Mouse (Mus musculus) kidney, postnatal 25 days (tissue): Measurements from ENCODE around the gene Lrrc8c.
"Not testable (repeated sequence)": the region's sequence is repeated elsewhere in the genome, so short reads cannot be mapped to it uniquely, and the experiment has no call there.

Source experiments
- DNase-seq, 2 experiments: peaks; one replicate each; pipeline ENCODE4 v3.0.0; 2021; ENCODE audit warnings: mixed read lengths in 2 of 2

The Lrrc8c gene

DNA sequence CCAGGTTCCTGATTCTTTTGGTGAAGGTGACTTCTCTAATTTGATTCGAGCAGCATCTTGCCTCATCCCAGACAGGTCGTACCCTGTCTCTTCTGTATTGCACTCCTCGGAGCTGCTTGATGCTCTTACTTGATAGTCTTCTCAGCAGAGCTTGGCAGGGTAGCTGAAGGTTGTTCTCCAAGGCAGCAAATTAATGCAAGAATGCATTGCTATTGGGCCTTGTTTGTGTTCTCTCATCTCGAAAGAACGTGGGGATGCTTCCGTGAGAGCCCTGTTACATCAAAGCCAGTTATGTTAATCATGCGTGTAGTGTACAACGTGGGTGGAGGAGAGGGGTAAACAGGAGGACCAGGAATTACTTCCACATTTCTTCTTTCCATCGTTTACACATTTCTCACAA lies 86.5 kb downstream of the Lrrc8c start:
- DNase-seq, result no peak

DNA sequence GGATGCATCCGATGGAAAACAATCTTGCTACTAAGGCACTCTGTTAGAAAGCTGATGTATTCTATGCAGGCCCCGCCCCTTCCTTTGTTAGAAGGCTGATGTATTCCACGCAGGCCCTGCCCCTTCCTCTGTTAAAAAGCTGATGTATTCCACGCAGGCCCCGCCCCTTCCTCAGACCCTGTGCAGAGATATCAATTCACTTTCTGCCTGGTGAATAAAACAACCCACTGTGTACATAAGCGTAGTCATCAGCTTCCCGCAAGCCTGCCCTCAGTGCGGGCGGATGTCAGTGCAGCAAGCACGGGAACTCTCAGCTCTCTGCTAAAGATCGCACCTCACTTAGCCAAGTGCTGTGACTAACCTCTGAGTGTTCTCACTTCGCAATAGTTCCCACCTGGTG lies 90.5 kb downstream of the Lrrc8c start:
- no peak for DNase-seq

DNA sequence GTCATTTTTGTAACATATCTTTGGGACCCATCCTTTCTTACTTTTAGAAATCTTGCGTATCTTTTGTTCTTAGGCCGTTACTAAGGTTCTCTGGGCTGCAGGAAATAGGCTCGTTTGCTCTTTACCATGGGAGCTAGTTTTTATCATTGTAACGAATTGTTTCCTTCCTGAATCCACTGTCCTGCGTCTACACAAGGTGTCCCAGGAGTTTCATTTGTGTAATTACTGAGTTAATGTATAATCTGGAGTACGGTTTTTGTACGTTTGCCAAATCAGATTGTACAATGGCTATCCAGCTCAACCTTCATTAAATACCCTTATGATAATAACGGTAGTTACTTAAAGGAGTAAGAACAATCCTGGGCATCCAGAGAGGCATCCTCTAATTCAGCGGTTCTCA lies 93.8 kb downstream of the Lrrc8c start:
- no peak for DNase-seq

DNA sequence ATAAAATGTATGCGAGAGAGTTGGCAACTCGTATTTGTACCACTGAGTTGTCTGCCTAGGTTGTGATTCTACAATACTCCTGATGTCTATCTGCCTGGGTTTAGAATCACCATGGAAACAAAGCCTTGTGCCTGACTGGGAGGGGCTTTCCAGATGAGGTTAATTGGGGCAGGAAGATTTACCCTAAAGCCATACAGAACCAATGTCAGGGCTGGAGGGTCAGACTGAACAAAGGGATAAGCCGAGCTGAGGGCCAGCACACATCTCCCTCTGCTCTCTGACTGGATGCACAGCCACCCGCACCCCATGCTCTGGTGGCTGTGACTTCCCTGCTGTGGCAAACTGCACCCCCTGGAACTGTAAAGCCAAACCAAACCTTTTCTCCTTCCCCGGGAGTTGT lies 94.8 kb downstream of the Lrrc8c start:
- no peak for DNase-seq

DNA sequence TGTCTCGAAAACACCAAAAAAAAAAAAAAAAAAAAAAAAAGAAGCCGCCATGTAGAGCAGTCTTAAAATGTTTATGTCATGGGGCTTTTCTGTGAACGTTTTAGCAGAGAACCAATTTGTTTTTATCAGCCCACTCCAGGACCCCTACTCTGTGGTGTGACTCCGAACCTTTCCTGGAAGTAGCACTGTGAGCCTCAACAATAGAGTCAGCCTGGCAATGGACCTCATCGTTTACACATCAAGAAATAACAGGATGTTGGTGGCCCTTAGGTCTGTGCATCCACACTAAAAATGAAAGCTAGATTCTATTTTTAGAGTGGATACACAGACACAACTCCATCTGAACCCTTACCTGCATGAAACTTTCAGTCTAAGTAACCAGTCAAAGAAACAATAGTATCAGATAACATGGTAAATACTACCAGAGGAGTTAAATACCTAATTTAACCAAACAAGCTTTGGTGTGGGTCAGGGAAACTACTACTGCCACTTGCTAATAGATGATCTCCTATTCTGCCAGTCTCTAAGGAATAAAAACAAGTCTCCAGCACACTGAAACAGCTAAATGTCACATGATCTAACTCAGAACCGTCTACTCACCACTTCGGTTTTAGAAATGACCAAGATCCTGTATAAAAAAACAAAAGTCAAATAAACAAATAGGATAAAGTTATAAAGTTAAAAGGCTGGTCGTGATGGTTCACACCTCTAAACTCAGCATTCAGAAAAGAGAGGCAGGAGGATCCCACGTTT lies 95.7 kb downstream of the Lrrc8c start:
- DNase-seq, result no peak

DNA sequence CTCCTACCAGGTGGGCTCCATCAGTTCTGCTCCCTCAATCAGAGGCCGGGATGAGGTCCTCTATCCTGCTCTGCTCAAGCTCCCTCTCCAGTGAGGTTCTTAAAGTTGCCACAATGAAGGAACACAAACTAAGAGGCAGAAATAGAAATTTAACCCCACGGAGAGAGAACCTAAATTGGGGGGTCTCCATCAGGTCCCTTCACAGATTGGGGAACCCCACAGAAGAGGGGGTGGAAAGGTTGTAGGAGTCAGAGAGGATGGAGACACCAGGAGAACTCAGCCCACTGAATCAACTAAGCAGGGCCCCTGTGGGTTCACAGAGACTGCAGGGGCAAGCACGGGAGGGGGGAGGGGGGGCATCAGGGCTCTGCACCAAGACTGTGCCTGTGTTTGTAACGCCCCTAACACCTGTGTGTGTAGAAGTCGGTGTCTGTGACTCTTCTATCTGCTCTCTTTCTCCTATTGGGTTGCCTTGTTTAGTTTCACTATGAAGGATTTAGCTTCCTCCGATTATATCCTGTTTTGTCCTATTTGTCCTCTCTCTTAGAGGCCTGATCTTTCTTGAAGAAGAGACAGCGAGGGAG lies 96.8 kb downstream of the Lrrc8c start:
- no peak for DNase-seq

DNA sequence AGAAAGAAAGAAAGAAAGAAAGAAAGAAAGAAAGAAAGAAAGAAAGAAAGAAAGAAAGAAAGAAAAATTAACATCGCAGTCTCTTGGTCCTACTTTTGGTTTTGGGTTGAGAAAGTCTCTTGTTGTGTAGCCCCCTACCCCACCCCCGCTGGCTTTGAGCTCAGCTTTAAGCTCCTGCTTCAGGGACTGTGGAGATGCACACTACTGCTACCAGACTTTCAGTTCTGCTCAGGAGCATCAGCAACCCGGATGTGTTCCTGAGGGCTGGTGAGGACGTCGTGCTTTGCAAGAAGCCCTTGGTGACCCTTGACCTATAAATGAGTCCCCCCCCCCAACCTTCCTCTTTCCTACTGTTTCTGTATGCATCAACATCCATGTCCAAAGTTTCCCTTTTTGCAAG lies 97.3 kb downstream of the Lrrc8c start:
- no peak for DNase-seq

DNA sequence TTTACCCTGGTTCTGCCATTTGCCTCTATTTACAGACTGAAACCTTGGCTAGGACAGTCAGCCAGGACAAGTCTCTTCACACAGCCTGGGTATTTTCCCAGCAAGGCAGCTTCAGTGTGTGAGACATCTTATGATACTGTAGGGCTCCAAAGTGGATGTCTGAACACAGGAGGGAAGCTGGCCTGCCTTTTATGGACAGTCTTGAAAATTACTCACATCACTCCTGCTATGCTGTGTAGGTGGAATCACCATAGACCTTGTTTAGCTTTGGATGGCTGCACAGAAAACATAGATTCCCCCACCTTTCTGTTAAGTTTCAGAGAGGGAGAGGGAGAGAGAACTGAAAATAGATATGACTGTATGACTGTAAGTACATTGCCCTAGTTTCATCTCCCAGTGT lies 99.3 kb downstream of the Lrrc8c start:
- DNase-seq, result no peak

DNA sequence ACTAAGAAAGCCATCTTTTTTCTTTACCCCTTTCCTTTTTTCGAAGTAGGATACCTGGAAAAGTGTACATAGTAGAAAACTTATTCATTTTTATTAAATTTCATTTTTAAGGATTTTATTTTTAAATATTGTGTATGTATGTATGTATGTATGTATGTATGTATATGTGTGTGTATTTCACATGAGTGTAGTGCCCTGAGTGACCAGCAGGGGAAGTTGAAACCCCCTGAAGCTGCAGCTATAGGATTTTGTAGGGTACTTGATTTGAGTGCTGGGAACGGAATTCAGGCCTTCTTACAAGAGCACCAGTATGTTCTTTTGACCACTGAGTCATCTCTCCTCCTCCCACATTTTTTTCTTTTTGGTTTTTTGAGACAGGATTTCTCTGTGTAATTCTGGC lies 100.5 kb downstream of the Lrrc8c start:
- DNase-seq, result no peak

DNA sequence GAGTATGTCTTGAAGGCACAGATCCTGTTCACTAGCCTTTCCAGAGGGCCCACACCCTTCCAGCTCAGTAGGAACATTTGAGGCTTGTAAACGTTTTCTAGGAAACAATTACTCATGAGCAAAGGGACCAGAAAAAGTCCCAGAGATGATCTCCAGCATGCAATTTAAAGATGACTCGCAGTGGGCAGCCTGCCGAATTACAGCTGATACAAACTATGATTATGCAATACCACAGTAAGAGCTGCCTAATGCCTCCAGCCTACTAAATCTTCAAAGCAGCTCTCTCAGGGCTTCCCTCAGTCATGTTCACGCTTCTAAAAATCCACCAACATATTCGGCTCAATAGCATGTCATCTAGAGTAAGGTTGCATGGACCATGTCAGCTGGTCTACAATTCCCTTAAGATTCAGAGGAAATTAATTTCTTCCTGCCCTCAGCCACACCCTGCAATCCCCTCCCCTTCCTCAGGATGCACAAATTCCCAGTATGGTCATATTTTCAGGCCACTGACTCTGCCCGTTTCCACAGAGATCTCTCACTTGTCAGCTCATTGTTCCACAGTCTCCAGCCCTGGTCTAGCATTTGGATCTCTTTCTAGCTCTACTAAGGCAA lies 101.4 kb downstream of the Lrrc8c start:
- DNase-seq, result peak; percentile 58 to 80

DNA sequence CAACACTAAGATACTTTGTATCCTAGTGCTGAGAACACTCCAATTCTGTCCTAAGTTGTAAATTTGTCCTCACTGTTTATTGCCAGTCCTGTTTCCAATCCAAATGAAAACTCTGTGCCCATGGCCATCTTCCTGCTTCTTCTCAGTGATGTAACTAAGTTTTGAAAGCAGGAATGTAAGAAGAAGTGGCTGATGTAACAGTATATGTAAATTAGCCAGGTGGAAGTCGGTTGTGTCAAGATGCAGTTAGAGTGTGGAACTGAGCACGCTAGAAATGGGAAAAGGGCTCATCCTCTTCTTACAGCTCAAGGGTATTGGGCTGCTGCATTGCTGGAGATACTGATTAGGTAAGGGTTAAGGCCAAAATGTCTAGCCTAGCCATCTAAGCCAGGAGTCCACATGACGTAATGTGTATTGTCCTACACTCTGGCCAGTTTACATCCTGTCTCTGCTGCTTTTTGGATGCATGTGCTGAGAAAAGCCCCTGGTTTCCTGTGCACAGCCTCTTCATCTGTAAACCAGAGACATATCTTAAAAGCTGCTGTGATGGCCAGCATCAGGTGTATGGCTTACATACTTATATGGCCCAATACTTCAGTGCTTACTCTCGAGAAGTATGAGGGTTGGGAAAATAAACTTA lies 104.0 kb downstream of the Lrrc8c start:
- peak in 1 of 2 experiments; percentile 29 for DNase-seq

DNA sequence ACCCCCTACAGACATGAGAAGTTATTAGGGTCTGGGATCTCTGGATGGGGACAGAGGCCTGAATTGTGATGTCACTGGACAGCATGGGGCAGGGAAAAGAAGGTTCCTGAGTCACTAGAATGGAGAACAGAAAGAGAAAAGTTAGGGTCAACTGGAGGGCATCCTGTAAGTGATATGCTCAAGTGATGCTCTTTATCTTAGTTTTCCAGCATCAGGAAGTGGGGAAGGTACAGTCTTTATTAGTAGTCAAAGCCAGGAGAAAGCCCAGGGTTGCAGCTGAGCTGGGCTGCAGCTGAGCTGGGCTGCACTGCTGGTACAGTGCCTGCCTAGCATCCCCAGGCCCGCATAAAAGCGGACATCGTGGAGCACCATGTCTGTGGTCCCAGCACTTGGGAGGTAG lies 105.1 kb downstream of the Lrrc8c start:
- DNase-seq, result peak in 1 of 2 experiments; percentile 18

DNA sequence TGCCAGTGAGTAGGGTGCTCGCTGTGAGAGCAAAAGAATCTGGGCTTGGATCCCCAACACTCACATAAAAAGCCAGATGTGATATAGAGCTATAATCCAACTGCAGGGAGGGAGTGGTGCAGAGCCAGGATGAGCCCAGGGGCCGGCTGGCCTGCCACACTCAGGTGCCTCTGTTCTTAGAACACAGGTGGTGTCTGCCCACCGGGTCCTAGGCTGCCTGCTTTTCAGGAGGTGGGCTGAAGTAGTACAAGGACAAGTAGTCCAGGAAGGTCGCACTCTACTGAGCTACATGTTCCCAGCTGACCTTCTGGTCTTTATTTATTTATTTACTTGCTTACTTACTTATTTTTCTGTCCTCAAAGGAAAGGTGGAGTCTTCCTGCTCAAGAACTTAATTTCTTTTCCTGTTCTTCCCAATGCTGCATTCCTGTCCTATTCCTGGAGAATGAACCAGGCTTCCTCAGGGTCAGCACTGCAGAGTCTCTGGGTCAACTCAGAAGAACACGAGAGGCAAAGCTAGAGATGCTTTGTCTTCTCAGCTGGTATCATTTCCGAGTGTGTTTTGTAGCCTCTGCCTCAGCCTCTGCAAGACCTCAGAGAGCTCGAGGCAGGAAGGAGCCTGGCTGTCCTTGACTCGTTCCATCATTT lies 106.4 kb downstream of the Lrrc8c start:
- peak; percentile 35 to 74 for DNase-seq

DNA sequence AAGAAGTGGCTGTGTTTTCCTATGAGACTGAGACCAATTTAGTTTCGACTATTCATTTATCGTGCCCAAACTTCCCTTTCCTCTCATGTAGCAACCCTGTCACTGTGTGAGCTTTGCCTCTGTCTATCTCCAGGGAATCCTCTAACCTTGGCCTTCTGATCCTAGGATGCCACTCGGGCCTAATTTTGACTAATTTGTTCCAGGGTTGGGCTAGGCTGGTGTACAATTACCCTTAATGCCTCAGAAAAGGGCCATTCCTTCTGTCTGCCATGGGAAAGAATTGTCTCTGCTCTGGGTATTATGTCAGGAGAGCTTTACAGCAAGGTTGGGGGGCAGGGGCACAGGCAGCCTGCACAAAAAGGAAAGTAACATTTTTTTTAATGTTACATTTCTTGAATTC lies 107.2 kb downstream of the Lrrc8c start:
- DNase-seq, result no peak

DNA sequence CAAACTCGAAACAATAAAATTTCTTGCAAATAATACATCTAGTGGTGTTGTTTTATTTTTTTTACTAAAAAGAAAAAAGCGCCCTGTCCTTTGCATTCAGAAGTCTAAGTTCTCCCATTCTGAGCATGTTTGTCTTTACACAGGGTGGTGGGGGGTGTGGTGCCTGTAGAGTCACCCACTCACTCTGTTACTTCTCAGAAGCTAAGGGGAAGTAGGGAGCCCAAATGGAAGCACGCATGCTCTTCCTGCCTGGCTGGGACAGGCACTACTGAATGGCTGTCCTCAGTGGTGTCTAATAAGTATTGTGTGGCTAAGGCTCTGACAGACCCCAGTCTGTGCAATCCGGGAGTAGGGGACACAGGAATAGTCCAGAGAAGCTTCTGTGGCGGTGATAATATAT lies 107.9 kb downstream of the Lrrc8c start:
- DNase-seq, result peak in 1 of 2 experiments; percentile 23

DNA sequence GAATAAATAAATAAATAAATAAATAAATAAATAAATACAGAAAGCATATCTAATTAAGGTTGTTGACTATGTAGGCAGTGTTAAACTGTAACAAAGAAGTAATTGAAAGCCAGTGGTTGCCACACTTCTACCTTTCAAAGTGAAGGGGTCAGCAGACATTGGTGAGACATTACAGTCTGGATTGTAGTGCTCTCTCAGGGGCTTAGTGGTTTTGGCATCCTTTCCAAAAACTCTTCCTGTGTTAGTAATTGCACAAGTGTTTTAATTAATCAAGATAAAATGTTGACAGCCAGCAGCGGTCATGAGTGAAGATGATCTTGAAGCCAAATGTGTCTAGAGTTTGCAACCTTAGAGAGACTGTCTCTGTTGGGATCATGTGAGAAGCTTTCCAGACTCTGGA lies 110.8 kb downstream of the Lrrc8c start:
- DNase-seq, result no peak

DNA sequence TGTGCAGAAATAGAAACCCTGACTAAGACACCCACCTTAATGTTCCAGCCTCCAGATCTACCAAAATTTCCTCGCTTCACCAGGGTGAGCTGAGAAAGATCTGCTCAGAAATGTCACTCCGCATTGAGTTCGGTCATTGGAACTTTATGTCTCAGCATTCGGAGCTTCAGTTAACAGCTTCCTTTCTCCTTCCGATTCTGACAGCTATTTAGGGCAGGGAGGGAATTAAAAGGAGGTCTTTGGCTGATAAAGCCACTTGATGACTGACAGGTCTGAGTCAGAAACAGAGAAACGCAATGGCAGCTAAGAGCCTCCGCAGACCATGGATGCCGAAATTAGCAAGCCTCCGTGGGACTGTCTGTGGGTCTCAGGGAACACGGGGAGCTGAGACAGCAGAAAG lies 112.9 kb downstream of the Lrrc8c start:
- DNase-seq, result no peak

DNA sequence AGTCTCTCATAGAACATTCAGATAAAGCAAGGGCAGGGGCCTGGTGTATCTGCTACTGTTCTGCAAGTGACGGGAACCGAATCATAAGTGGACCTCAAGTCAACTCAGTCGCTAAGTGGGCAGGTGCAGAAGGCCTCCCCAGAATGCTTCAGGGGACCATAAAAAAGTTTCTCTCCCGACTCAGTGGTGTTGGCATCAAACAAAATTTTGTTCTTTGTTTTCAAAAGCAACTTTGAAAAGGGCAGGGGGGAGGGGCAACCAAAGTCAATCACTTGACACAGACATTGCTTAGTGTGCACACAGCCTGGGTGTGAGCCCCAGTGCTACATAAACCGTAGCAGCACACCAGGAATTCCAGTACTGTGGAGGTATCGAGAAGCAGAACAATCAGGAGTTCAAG lies 116.4 kb downstream of the Lrrc8c start:
- DNase-seq, result peak in 1 of 2 experiments; percentile 27

DNA sequence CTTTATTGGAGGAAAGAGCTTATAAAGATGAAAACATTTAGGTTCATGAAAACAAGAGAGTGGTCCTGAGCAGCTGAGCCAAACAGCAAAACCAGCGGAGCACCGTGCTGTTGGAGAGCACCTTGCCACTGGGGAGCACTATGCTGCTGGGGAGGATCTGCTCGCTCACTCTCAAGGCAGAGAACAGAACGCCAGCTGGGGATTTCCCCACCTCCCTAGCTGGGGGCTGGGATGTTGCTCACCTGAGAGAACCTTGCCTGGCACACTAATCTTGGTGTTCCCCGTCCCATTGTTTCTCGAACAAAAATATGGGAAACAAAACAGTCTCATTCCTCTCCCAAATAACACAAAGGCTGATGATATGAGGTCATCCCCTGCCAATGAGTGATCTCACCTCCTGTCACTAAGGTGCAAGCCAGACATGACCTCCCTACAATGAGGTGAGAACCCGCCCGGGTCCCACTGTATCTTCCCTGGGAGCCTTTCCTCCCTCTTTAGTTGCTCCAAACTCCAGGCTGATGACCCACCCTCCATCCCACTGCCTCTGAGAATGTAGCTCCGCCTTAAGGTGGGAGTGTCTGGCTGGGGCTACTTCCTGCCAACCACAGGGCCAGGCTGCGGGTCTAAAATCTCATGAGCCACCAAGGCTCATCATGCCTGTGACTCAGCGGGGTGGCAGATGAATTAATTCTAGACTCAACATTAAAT lies 117.5 kb downstream of the Lrrc8c start:
- no peak for DNase-seq

DNA sequence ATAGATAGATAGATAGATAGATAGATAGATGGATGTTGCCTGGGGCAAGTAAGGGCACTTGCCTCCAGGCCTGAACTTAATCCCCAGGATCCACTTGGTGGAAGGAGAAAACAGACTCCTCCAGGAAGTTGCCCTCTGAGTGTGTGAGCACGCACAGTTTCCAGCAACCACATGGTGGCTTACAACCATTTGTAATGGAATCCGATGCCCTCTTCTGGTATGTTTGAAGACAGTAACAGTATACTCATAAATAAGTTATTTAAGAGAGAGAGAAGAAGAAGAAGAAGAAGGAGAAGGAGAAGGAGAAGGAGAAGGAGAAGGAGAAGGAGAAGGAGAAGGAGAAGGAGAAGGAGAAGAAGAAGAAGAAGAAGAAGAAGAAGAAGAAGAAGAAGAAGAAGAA lies 119.1 kb downstream of the Lrrc8c start:
- not testable (repeated sequence) for DNase-seq

DNA sequence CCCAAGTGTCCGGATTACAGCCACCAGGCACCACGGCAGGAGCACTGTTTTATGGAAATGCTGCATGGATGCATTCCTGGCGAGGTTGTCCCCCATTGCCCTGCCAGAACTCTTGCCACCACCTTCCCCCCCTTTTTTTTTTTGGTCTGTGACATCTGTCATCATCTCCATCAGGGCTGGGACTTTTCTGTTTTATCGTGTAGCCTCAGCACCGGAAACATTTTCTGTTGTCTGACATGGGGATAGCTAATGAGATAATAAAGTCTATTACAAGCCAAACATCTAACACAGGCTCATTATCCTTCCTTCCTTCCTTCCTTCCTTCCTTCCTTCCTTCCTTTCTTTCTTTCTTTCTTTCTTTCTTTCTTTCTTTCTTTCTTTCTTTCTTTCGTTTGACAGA lies 119.7 kb downstream of the Lrrc8c start:
- peak in 1 of 2 experiments; percentile 9 for DNase-seq

DNA sequence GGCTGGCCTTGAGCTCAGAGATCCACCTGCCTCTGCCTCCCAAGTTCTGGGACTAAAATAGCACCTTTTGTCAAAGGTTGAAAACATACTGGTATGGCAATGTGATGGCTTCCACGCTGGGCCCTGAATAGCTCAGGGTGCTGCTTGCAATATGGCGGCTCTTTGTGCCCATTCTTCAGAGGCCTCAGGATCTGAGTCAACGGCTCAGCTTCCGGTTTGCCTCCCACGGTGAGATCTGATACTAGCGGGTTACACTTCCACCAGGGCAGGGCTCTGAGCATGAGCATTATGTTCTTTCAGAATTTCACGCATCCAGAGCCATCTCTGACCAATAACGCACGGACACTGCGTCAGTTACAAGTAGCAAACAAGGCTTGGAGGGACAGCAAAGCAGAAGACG lies 120.2 kb downstream of the Lrrc8c start:
- no peak for DNase-seq

DNA sequence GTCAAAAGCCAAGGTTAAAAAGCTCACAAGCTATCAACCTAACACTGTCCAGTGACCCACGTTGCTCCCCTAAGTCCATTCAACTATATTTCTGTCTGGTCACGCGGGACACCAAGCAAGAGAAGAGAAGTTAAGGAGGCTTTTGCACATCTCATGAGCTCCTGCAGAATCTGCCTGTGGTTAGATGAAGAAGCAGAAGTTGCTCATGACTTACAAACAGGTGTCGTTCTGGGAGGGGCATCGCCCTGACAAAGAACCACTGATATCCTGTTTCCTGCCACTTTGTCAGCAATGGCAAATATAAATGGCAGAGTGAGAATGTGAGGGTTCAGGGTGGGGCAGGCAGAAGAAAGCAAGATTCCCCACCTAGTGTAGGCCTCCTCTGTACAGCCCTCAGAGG lies 123.3 kb downstream of the Lrrc8c start:
- no peak for DNase-seq
